Mouse (Mus musculus) forebrain, embryonic 15.5 days (tissue): ENCODE data around the gene Gdf5. TPM values are rescaled to one million over a fixed set of nuclear protein-coding genes. Genes with fewer than 3 reads are reported as not detected.
"Not testable (repeated sequence)": the region's sequence is repeated elsewhere in the genome, so short reads cannot be mapped to it uniquely, and the experiment has no call there.

Experiments used
- ATAC-seq: fragments of 200-750 bp; cut with Nextera tagmentation; replicated peaks from 2 replicates; pipeline ENCODE4 v1.8.0; 2017; ENCODE audit warnings: mild to moderate bottlenecking, moderate TSS enrichment, moderate library complexity
- H3K27ac ChIP-seq: fragments of 300-500 bp; sonication (generic); replicated peaks from 2 replicates; pipeline ENCODE4 v1.5.1; 2015; ENCODE audit warnings: mild to moderate bottlenecking, inconsistent platforms
- H3K27me3 ChIP-seq: fragments of 300-500 bp; sonication (generic); 2 replicates; pipeline ENCODE4 v1.6.1; 2015; ENCODE audit warnings: inconsistent platforms
- H3K36me3 ChIP-seq: fragments of 300-500 bp; sonication (generic); 2 replicates; pipeline ENCODE4 v1.6.1; 2015; ENCODE audit warnings: mild to moderate bottlenecking, inconsistent platforms
- H3K4me1 ChIP-seq: fragments of 300-500 bp; sonication (generic); 2 replicates; pipeline ENCODE4 v1.6.1; 2015; ENCODE audit warnings: inconsistent platforms
- H3K4me2 ChIP-seq: fragments of 300-500 bp; sonication (generic); replicated peaks from 2 replicates; pipeline ENCODE4 v1.6.1; 2015; ENCODE audit warnings: mild to moderate bottlenecking, inconsistent platforms
- H3K4me3 ChIP-seq: fragments of 300-500 bp; sonication (generic); 2 replicates; pipeline ENCODE4 v1.5.1; 2015; ENCODE audit warnings: mild to moderate bottlenecking, inconsistent platforms
- H3K9ac ChIP-seq: fragments of 300-500 bp; sonication (generic); replicated peaks from 2 replicates; pipeline ENCODE4 v1.6.1; 2015; ENCODE audit warnings: mild to moderate bottlenecking, inconsistent platforms
- H3K9me3 ChIP-seq: fragments of 300-500 bp; sonication (generic); 2 replicates; pipeline ENCODE4 v1.6.1; 2016; ENCODE audit warnings: inconsistent platforms
- WGBS: fragments of 180-500 bp; shearing (Covaris S2); methylation state at CpG from one replicate; pipeline ENCODE4 v1.1.7; 2015; ENCODE audit warnings: mixed read lengths; 5-methylcytosine and 5-hydroxymethylcytosine counted together
- polyA plus RNA-seq: library from polyadenylated mRNA; unstranded; fragments of >200 nt; fragmentation: Nextera tagmentation; extraction: Ambion mirVana; gene quantifications from 2 replicates; pipeline ENCODE4 v1.2.1, GENCODE M21; 2015

Gene Gdf5
- polyA plus RNA-seq, 1 experiment from 2014 or later, result 4.3 TPM

DNA sequence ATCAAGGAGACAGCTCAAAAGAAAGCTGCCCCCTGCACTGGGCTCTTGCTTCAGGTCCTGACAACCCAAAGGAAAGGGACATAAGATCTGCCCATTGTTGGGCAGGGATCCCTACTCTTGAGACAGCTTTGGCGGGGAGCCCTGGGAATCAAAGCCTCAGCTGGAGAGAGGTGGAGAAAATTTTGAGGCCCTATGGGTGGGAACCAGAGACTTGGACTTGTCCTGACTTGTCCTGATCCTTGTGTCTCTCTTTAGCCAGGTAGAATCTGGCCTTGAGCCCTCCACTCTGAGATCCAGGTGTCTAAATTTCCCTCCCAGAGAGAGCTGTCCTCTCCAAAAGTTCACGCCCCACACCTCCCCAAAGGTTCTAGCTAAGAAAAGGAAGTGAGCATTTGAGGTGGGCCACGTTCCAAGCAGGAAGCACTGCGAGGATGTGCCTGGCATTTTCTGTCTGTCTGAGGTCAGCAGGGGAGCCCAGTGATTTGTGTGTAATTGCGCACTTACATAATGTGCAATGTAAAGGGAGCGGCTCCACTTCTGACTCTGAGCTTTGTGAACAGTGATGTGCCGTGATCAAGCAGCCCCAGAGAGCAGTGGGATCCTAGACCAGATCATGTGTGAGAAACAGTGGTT, 5.2 kb downstream of the Gdf5 start:
- H3K4me2 ChIP-seq, result no peak overlapping the region
- 75% methylated on average over 7 of the region's 7 CpGs for WGBS
- ATAC-seq, result no peak

GRCm38 (mm10) chr2:155929531-155930442, 15.4 kb downstream of the Gdf5 start, which contains the start of gene Uqcc1:
Gene Uqcc1, minus strand, starts transcription at chr2:155930310.
- Histone ChIP-seq H3K9ac (peak within 1 kb of the TSS; percentile 65), H3K27ac (peak within 1 kb of the TSS; percentile 90), H3K27me3 (no peaks in the 10 kb centered on the region), H3K4me3 (peak within 1 kb of the TSS; percentile 66), H3K4me2 (peak within 1 kb of the TSS; percentile 76), H3K9me3 (no peaks in the 10 kb centered on the region), H3K36me3 (no peaks in the 10 kb centered on the region), H3K4me1 (peaks cover 21% of the 10 kb centered on the region)
- peak; percentile 96 for ATAC-seq
- under 1% methylated on average over 38 of the region's 38 CpGs for WGBS

More for the DNA sequence above, 5.2 kb downstream of the Gdf5 start:
- no peak overlapping the region for H3K9ac ChIP-seq
- H3K27ac ChIP-seq, result no peak overlapping the region
- no peaks in the 10 kb centered on the region for H3K27me3 ChIP-seq
- H3K36me3 ChIP-seq, result no peaks in the 10 kb centered on the region
- no peak overlapping the region for H3K4me3 ChIP-seq
- peaks cover 15% of the 10 kb centered on the region for H3K4me1 ChIP-seq
- no peaks in the 10 kb centered on the region for H3K9me3 ChIP-seq

DNA sequence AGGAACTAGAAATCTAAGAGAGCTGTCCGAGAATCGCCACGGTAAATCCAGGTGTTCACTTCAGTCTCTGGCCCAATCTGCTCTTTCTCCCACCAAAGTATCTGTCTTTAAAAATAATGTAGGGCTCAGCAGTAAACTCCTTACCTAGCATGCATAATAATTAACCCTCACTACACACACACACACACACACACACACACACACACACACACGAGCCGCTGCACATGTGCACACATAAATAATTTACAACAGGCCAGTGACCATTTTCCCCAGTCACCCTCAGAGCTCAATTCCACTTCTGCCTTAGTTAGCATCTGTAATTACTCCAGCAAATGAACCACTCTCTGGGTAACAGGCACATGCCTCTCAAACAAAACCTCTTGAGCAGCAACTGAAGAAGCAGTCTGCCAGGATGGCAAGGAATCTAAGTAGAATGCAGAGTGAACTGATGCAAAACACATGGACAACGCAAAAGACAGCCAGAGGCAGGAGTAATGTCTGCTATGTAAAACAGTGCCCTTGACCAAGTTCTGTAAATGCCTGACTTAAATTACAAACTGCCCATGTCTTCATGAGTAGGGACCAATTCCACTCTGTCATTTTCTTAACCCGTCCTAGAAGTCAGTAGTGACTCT, 16.3 kb downstream of the Gdf5 start:
- Histone ChIP-seq H3K27ac (no peak overlapping the region), H3K9me3 (no peaks in the 10 kb centered on the region), H3K36me3 (no peaks in the 10 kb centered on the region), H3K4me3 (peak overlapping the region; percentile 66), H3K4me1 (peaks cover 21% of the 10 kb centered on the region), H3K9ac (no peak overlapping the region), H3K4me2 (peak overlapping the region; percentile 76), H3K27me3 (no peaks in the 10 kb centered on the region)
- WGBS, result 69% methylated on average over 7 of the region's 7 CpGs
- ATAC-seq, result no peak

GRCm38 (mm10) chr2:155925213-155925612, 20.0 kb downstream of the Gdf5 start:
- H3K4me3 ChIP-seq, H3K36me3 ChIP-seq, ATAC-seq, H3K4me2 ChIP-seq, H3K9ac ChIP-seq, H3K27ac ChIP-seq, H3K9me3 ChIP-seq, H3K27me3 ChIP-seq: not testable (repeated sequence)
- peaks cover 15% of the 10 kb centered on the region for H3K4me1 ChIP-seq
- 97% methylated on average over 6 of the region's 6 CpGs for WGBS

DNA sequence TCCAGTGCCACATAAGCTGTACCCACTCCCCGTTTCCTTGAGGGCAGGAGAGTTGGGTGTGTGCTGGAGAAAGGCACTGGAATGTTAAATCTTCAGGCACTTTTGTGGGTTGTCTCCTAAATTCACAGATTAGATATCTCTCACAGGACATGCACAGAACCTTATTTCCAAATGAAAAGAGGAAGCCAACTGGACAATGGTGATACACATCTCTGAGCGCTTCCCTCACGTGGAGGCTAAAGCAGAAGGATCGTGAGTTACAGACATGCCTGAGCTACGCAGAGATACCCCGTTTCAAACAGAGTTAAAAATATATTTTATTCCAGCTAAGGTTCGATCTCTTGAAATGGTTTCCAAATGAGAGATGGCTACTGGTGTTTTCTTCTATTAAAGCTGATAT, 22.0 kb downstream of the Gdf5 start:
- Histone ChIP-seq H3K27me3 (no peaks in the 10 kb centered on the region), H3K9ac (no peak overlapping the region), H3K4me2 (no peak overlapping the region), H3K9me3 (no peaks in the 10 kb centered on the region), H3K4me1 (no peaks in the 10 kb centered on the region), H3K4me3 (no peak overlapping the region), H3K27ac (no peak overlapping the region), H3K36me3 (peaks cover 15% of the 10 kb centered on the region; the same call in 1 of the 2 replicates)
- WGBS, result 96% methylated on average over 7 of the region's 7 CpGs
- no peak for ATAC-seq

GRCm38 (mm10) chr2:155914684-155915083, 30.5 kb downstream of the Gdf5 start:
- Histone ChIP-seq H3K4me3 (no peak overlapping the region), H3K27me3 (no peaks in the 10 kb centered on the region), H3K36me3 (peaks cover 42% of the 10 kb centered on the region), H3K4me2 (no peak overlapping the region), H3K9me3 (no peaks in the 10 kb centered on the region), H3K27ac (no peak overlapping the region), H3K4me1 (no peaks in the 10 kb centered on the region), H3K9ac (no peak overlapping the region)
- ATAC-seq, result no peak
- WGBS, result 91% methylated on average over 6 of the region's 6 CpGs

DNA sequence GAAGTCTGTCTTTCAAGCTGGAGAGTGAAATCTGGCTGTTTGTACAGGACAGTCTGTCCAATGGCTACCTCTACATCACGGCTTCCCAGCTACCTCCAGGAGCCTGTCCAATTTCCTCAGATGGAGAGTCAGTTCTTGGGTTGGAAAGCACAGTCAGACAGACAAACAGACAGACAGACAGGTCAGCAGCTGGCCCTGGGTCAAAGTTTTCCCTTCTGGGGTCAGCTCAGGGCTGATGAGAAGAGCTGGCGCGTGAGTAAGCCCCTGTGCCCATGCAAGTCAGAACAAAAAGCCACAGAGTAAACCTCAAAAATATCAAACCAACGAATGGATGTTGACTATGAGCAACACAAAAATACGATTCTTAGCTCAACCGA, 41.5 kb downstream of the Gdf5 start:
- no peaks in the 10 kb centered on the region for H3K9me3 ChIP-seq
- no peaks in the 10 kb centered on the region for H3K27me3 ChIP-seq
- H3K4me1 ChIP-seq, result no peaks in the 10 kb centered on the region
- no peak overlapping the region for H3K4me2 ChIP-seq
- no peak for ATAC-seq
- WGBS, result 92% methylated on average over 6 of the region's 6 CpGs
- no peak overlapping the region for H3K9ac ChIP-seq
- H3K36me3 ChIP-seq, result peaks cover 11% of the 10 kb centered on the region; the same call in 1 of the 2 replicates
- H3K4me3 ChIP-seq, result no peak overlapping the region
- H3K27ac ChIP-seq, result no peak overlapping the region

DNA sequence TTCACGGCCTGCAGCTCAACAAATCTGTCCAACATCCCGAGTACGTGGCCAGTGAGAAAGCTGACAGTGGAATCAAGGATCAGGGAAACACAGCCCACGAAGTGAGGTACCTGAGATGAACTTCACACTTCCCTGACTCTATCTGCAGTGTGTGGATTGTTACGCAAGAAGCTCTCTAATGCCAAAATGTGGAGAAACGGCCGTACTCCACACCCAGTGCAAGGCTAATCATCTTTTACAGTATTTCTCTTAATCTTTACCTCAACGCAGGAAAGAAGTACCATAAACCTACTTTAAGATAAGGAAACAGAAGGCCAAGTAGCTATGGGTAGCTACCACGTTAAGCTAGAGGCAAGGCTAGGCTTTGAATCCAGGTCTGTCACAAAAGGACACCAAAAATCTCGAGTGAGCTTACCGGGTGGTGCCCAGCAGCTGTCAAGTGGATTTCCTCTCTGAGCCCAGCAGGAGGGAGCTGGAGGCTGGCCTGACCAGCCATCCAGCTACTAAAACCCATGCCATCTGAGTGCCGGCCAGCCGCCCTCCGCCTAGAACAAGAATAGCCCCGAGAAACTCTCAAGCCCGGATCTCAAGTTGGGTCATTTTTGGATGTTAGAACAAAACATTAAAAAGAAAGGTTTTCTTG, 42.1 kb downstream of the Gdf5 start:
- Histone ChIP-seq H3K9me3 (no peaks in the 10 kb centered on the region), H3K27ac (no peak overlapping the region), H3K36me3 (peaks cover 12% of the 10 kb centered on the region; the same call in 1 of the 2 replicates), H3K9ac (no peak overlapping the region), H3K4me1 (no peaks in the 10 kb centered on the region), H3K4me2 (no peak overlapping the region), H3K4me3 (no peak overlapping the region), H3K27me3 (no peaks in the 10 kb centered on the region)
- 88% methylated on average over 16 of the region's 16 CpGs for WGBS
- no peak for ATAC-seq

GRCm38 (mm10) chr2:155895046-155895735, 50.0 kb downstream of the Gdf5 start:
- ATAC-seq, result no peak
- H3K9me3 ChIP-seq, result no peaks in the 10 kb centered on the region
- H3K4me2 ChIP-seq, result no peak overlapping the region
- H3K27ac ChIP-seq, result no peak overlapping the region
- H3K4me3 ChIP-seq, result no peak overlapping the region
- no peaks in the 10 kb centered on the region for H3K4me1 ChIP-seq
- H3K36me3 ChIP-seq, result peaks cover 23% of the 10 kb centered on the region
- H3K27me3 ChIP-seq, result no peaks in the 10 kb centered on the region
- WGBS, result 92% methylated on average over 16 of the region's 16 CpGs
- H3K9ac ChIP-seq, result no peak overlapping the region

GRCm38 (mm10) chr2:155894307-155895045, 50.7 kb downstream of the Gdf5 start:
- Histone ChIP-seq H3K9me3 (no peaks in the 10 kb centered on the region), H3K4me1 (no peaks in the 10 kb centered on the region)
- ATAC-seq, result no peak

More at GRCm38 (mm10) chr2:155894307-155895045, 50.7 kb downstream of the Gdf5 start:
- H3K4me3 ChIP-seq, result no peak overlapping the region
- H3K27me3 ChIP-seq, result no peaks in the 10 kb centered on the region
- H3K9ac ChIP-seq, result no peak overlapping the region
- H3K27ac ChIP-seq, result no peak overlapping the region
- peaks cover 23% of the 10 kb centered on the region for H3K36me3 ChIP-seq
- WGBS, result 91% methylated on average over 13 of the region's 13 CpGs
- H3K4me2 ChIP-seq, result no peak overlapping the region
